Mouse (Mus musculus) myocyte (in vitro differentiated cells): ENCODE measurements around the gene Crygs.
"Not testable (repeated sequence)": the region's sequence is repeated elsewhere in the genome, so short reads cannot be mapped to it uniquely, and the experiment has no call there.

Source experiments
- CEBPB ChIP-seq: IDR thresholded peaks from 2 replicates; pipeline ENCODE4 v1.6.1; 2011; ENCODE audit warnings: mild to moderate bottlenecking, moderate library complexity; ENCODE audit not compliant: poor library complexity, insufficient read depth, severe bottlenecking
- E2F4 ChIP-seq: IDR thresholded peaks from one replicate; pipeline ENCODE4 v1.6.1; 2011; ENCODE audit warnings: mild to moderate bottlenecking, control low read depth, moderate library complexity; ENCODE audit not compliant: insufficient read depth
- MAX ChIP-seq: IDR thresholded peaks from one replicate; pipeline ENCODE4 v1.6.1; 2011; ENCODE audit warnings: low read depth, mild to moderate bottlenecking, control low read depth
- MYOD1 ChIP-seq, 3 experiments: IDR thresholded peaks; one replicate each; pipeline ENCODE4 v1.6.1; 2011; ENCODE audit warnings: control low read depth in 2 of 3, low read depth in 2 of 3, mild to moderate bottlenecking in 2 of 3, moderate library complexity in 1 of 3; ENCODE audit not compliant: insufficient read length in 2 of 3, control insufficient read depth in 1 of 3
- MYOG ChIP-seq, 3 experiments: IDR thresholded peaks; one replicate each; pipeline ENCODE4 v1.6.1; 2011; ENCODE audit warnings: control low read depth in 2 of 3, low read depth in 2 of 3, mild to moderate bottlenecking in 2 of 3; ENCODE audit not compliant: insufficient read length in 2 of 3, control insufficient read depth in 1 of 3, insufficient read depth in 1 of 3
- POLR2A ChIP-seq: IDR thresholded peaks from one replicate; pipeline ENCODE4 v1.6.1; 2011; ENCODE audit warnings: low read depth, mild to moderate bottlenecking, control low read depth, moderate library complexity; ENCODE audit not compliant: insufficient read length
- POLR2AphosphoS2 ChIP-seq: IDR thresholded peaks from one replicate; pipeline ENCODE4 v1.6.1; 2011; ENCODE audit warnings: low read depth, control low read depth; ENCODE audit not compliant: insufficient read length
- REST ChIP-seq: IDR thresholded peaks from one replicate; pipeline ENCODE4 v1.6.1; 2011; ENCODE audit warnings: mild to moderate bottlenecking, control low read depth, moderate library complexity; ENCODE audit not compliant: insufficient read depth, insufficient read length
- SRF ChIP-seq: IDR thresholded peaks from one replicate; pipeline ENCODE4 v1.6.1; 2011; ENCODE audit warnings: low read depth; ENCODE audit not compliant: control insufficient read depth, insufficient read length
- TCF12 ChIP-seq: IDR thresholded peaks from one replicate; pipeline ENCODE4 v1.6.1; 2011; ENCODE audit warnings: mild to moderate bottlenecking, control low read depth; ENCODE audit not compliant: poor library complexity, insufficient read depth, severe bottlenecking
- TCF3 ChIP-seq: IDR thresholded peaks from one replicate; pipeline ENCODE4 v1.6.1; 2011; ENCODE audit warnings: low read depth, control low read depth; ENCODE audit not compliant: insufficient read length
- USF1 ChIP-seq: IDR thresholded peaks from one replicate; pipeline ENCODE4 v1.6.1; 2011; ENCODE audit warnings: low read depth, mild to moderate bottlenecking, control low read depth, moderate library complexity

- TF ChIP-seq USF1; POLR2A; MYOD1 (IDR thresholded peaks at IDR 0.05; ENCODE audit: control insufficient read depth in 1 of 3, insufficient read length in 2 of 3, low read depth in 2 of 3); MAX; REST; POLR2AphosphoS2; TCF12; E2F4; SRF; TCF3; CEBPB; MYOG (IDR thresholded peaks at IDR 0.05; ENCODE audit: control insufficient read depth in 1 of 3, insufficient read depth in 1 of 3, insufficient read length in 2 of 3, low read depth in 2 of 3): not testable (repeated sequence)
These were observed 33.1 kb downstream of the Crygs start for GRCm38 (mm10) chr16:22778296-22778695.
